ENCODE assay signal across 16 mouse cellular contexts in the genomic region with DNA sequence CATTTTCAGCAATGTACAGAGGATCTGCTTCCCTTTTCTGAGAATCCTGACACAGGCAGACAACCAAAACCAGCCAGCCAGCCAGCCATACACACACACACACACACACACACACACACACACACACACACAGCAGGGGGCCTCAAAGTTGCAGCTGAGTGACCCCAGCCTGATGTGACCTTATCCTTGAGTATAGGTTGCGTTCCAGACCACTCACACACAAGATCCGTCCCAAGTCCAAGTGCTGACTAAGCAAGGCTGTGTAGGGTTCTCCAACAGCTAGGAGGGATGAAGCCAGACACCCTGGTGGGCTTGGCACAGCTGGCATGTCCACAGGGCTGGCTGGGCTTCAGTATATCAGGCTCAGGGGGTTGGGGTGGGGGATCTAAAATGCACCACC. TPM values are rescaled to one million over a fixed set of nuclear protein-coding genes. Genes with fewer than 3 reads are reported as not detected.
DNase-seq lines count a peak whose midpoint lies in the region; ATAC-seq and TF ChIP-seq lines count a peak whose summit lies in the region.
"Had no signal": no experiment of that assay in that cellular context is flagged by ENCODE, and none has a peak within 500 bp of the region (broad histone marks: within the 10 kb centered on the region; RNA-seq: fewer than 3 reads in every experiment).

No protein-coding gene starts in this region.

- no peaks in the 10 kb centered on the region for H3K27me3 ChIP-seq in lung, postnatal 0 days (replicated peaks; ENCODE audit: insufficient read depth, low read length)
- H3K27me3 ChIP-seq in kidney, embryonic 16.5 days (ENCODE audit: insufficient read depth, low read length) = no peaks in the 10 kb centered on the region
- H3K27me3 ChIP-seq: limb, embryonic 15.5 days; midbrain, embryonic 15.5 days; neural tube, embryonic 12.5 days; Patski; stomach, embryonic 15.5 days had no signal

- DNase-seq in heart, adult 11 months = peak; percentile 86
- no peak for DNase-seq in heart, postnatal 36 days
- DNase-seq in lung, postnatal 0 days (ENCODE audit: low spot score) = no peak
- no peak for DNase-seq in lung, postnatal 4 days
- no peak for DNase-seq in spleen, adult 18-20 months
- DNase-seq: layer of hippocampus, postnatal 36 days had no signal

- no peak for ATAC-seq in lung, postnatal 0 days
- ATAC-seq in kidney, embryonic 16.5 days (ENCODE audit: low FRiP score, low TSS enrichment) = 0 out of 2 replicates have a peak, but pooled peaks have one; percentile 40
- ATAC-seq in megakaryocyte progenitor cell, adult 5-6 weeks (replicated peaks; ENCODE audit: poor library complexity) = peak; percentile 10
- ATAC-seq in inflammation-experienced regulatory T-cells, adult 6 months = no peak
- ATAC-seq: hindbrain, postnatal 0 days; midbrain, embryonic 15.5 days; Patski had no signal

- intact Hi-C loops in heart, postnatal 36 days (cut with DNase I) = no loop called here

- H3K4me3 ChIP-seq in lung, postnatal 0 days (ENCODE audit: low read depth, low read length) = no peak overlapping the region
- no peak overlapping the region for H3K4me3 ChIP-seq in kidney, embryonic 16.5 days (ENCODE audit: low read length)
- H3K4me3 ChIP-seq: heart, embryonic 13.5 days; limb, embryonic 15.5 days; midbrain, embryonic 15.5 days; neural tube, embryonic 12.5 days; stomach, embryonic 15.5 days had no signal

- peak overlapping the region; percentile 43 for H3K27ac ChIP-seq in lung, postnatal 0 days (ENCODE audit: low read length)
- H3K27ac ChIP-seq in kidney, embryonic 16.5 days (ENCODE audit: low read length) = 0 out of 2 replicates have a peak overlapping the region, but pooled peaks have one; percentile 15
- H3K27ac ChIP-seq: heart, embryonic 13.5 days; hindbrain, postnatal 0 days; limb, embryonic 15.5 days; midbrain, embryonic 15.5 days; neural tube, embryonic 12.5 days; stomach, embryonic 15.5 days had no signal

- no peaks in the 10 kb centered on the region for H3K9me3 ChIP-seq in lung, postnatal 0 days (ENCODE audit: low read length)
- H3K9me3 ChIP-seq in kidney, embryonic 16.5 days (ENCODE audit: low read length) = no peaks in the 10 kb centered on the region
- H3K9me3 ChIP-seq: heart, embryonic 13.5 days; limb, embryonic 15.5 days; midbrain, embryonic 15.5 days; neural tube, embryonic 12.5 days; stomach, embryonic 15.5 days had no signal

- H3K4me2 ChIP-seq in lung, postnatal 0 days (replicated peaks; ENCODE audit: low read depth, low read length) = no peak overlapping the region
- H3K4me2 ChIP-seq in kidney, embryonic 16.5 days (replicated peaks; ENCODE audit: low read depth, low read length) = no peak overlapping the region
- H3K4me2 ChIP-seq: heart, embryonic 13.5 days; limb, embryonic 15.5 days; midbrain, embryonic 15.5 days; neural tube, embryonic 12.5 days; stomach, embryonic 15.5 days had no signal

- no peak overlapping the region for H3K9ac ChIP-seq in lung, postnatal 0 days (replicated peaks; ENCODE audit: low read depth)
- H3K9ac ChIP-seq in kidney, embryonic 16.5 days (replicated peaks; ENCODE audit: low read length) = no peak overlapping the region
- H3K9ac ChIP-seq: heart, embryonic 13.5 days; limb, embryonic 15.5 days; midbrain, embryonic 15.5 days; neural tube, embryonic 12.5 days; stomach, embryonic 15.5 days had no signal

- H3K36me3 ChIP-seq in lung, postnatal 0 days (ENCODE audit: insufficient read depth, low read length) = no peaks in the 10 kb centered on the region
- no peaks in the 10 kb centered on the region for H3K36me3 ChIP-seq in kidney, embryonic 16.5 days (ENCODE audit: insufficient read depth, low read length)
- H3K36me3 ChIP-seq: heart, embryonic 13.5 days; limb, embryonic 15.5 days; midbrain, embryonic 15.5 days; neural tube, embryonic 12.5 days; stomach, embryonic 15.5 days had no signal

- peaks cover 18% of the 10 kb centered on the region; the same call in 1 of the 2 replicates for H3K4me1 ChIP-seq in lung, postnatal 0 days (ENCODE audit: insufficient read depth, low read depth, low read length)
- H3K4me1 ChIP-seq in kidney, embryonic 16.5 days (ENCODE audit: insufficient read depth, low read length) = peaks cover 25% of the 10 kb centered on the region

- TF ChIP-seq EP300 in lung, postnatal 0 days (IDR thresholded peaks at IDR 0.05) = no peak

- no peak for TF ChIP-seq CTCF in lung, postnatal 0 days (IDR thresholded peaks at IDR 0.05)

- 28% methylated on average over 2 of the region's 2 CpGs for WGBS in lung, postnatal 0 days
- WGBS in kidney, embryonic 16.5 days = 42% methylated on average over 2 of the region's 2 CpGs

RNA-seq across cellular contexts. Expression of gene Ston2, which starts 23.7 kb away (rescaled TPM):
- 1 to 10 TPM; 3.7 to 3.8 TPM for total RNA-seq in heart, postnatal 36 days (2021)
- polyA plus RNA-seq in lung, postnatal 0 days (2015; fragmentation: Nextera tagmentation; extraction: Ambion mirVana) = 6.2 and 6.8 TPM in 2 replicates
- 11.0 TPM in 2 replicates for polyA plus RNA-seq in kidney, embryonic 16.5 days (2015; fragmentation: Nextera tagmentation; extraction: Ambion mirVana)
- 4.5 and 10.5 TPM in 2 replicates for total RNA-seq in megakaryocyte progenitor cell, adult 5-6 weeks (2015)
- 2.4 and 5.4 TPM in 2 replicates for total RNA-seq in megakaryocyte progenitor cell, adult 5-6 weeks (2017)
- 1 to 10 TPM in 1 of 3 experiments, under 1 TPM in 2; 0.69 to 2.0 (median 0.82) TPM for polyA plus RNA-seq in inflammation-experienced regulatory T-cells, adult 6 months (2017; shearing (Covaris generic))

Comparison
In these comparisons a context has a peak if more than half of its experiments do, and no peak if none do; other contexts are left out.
1. ATAC-seq: peak in kidney, embryonic 16.5 days (single experiment) and megakaryocyte progenitor cell, adult 5-6 weeks (single experiment); none in lung, postnatal 0 days (single experiment) and inflammation-experienced regulatory T-cells, adult 6 months (single experiment).